Mouse (Mus musculus): Measurements from ENCODE around the gene Mrap2. TPM values are rescaled to one million over a fixed set of nuclear protein-coding genes. Genes with fewer than 3 reads are reported as not detected.

The Mrap2 gene
- polyA plus RNA-seq (2012; rRNA removed) (0.14 and 0.23 TPM in 2 replicates), polyA plus RNA-seq (2014; fragmentation: Nextera tagmentation; extraction: Ambion mirVana) (0.22 TPM in 1 of 2 replicates, not detected in the other)

DNA sequence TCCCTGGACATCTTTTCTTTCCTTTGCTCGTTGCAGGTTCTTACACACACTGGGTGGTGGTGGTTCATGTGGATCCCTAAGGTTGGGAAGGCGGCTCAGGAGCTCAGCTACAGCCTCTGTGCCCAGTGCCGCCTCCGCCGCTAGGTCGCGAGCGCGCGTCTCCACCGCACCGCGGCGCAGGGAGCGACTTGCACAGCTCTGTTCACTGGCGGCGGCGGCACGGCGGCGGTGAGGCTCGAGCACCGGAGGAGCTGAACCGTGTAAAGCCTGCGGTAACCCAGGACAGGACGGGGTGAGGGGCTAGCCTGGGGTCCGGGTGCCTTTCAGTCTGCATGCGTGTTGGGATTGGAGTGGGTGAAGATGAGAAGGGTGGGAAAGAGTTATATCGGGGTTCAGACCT, at the start of gene Mrap2:
Gene Mrap2, plus strand, starts transcription at position 201 of the 400 bp plus-strand sequence.
- ATAC-seq (ENCODE audit: low FRiP score, low read depth) (peak; percentile 57; the same call in 1 of the 2 replicates), DNase-seq (ENCODE audit: low spot score) (peak; percentile 9)
- peaks cover 3% of the 10 kb centered on the region; the same call in 1 of the 2 replicates for H3K4me1 ChIP-seq (ENCODE audit: control insufficient read depth, insufficient read depth, low read length)
- H3K9me3 ChIP-seq (ENCODE audit: control insufficient read depth, low read length), result no peaks in the 10 kb centered on the region
- 1% methylated on average over 29 of the region's 29 CpGs for WGBS
- H3K27ac ChIP-seq (replicated peaks; ENCODE audit: low read depth, low read length), result no peak within 1 kb of the TSS
- H3K27me3 ChIP-seq (ENCODE audit: control insufficient read depth, insufficient read depth, low read length), result peaks cover 26% of the 10 kb centered on the region
- H3K4me3 ChIP-seq (replicated peaks; ENCODE audit: low read length), result peak within 1 kb of the TSS; percentile 35
- no peaks in the 10 kb centered on the region for H3K36me3 ChIP-seq (ENCODE audit: control insufficient read depth, insufficient read depth, low read length)
- H3K4me2 ChIP-seq (replicated peaks; ENCODE audit: low read depth, low read length, severe bottlenecking), result peak within 1 kb of the TSS; percentile 48
- TF ChIP-seq POLR2A (IDR thresholded peaks at IDR 0.05; ENCODE audit: borderline replicate concordance, extremely low read depth, insufficient read depth, insufficient read length), result no peak
- peak within 1 kb of the TSS; percentile 25; the same call in 1 of the 2 replicates for H3K9ac ChIP-seq (ENCODE audit: low read depth, low read length, severe bottlenecking)

DNA sequence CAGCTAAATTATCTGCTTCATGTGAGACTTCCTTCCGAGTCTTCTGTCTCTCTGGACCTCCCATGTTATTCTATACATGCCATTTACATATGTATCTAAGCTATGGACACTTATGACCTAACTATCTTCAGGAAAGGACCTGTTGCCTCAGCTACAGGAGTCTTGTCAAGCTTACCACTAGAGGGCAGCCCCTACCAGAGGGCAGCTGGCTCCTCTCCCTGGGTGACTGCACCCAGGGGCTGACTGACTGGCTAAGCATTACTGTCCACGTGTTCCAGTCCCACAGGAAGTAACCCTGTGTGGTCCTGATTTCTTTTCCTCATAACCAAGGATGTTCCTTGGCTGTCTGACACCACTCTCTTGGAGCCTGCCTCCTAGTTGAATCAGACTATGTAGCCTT, 46.1 kb upstream of the Mrap2 start:
- H3K4me3 ChIP-seq (replicated peaks; ENCODE audit: low read length), result no peak overlapping the region
- no peaks in the 10 kb centered on the region for H3K4me1 ChIP-seq (ENCODE audit: control insufficient read depth, insufficient read depth, low read length)
- no peak for TF ChIP-seq POLR2A (IDR thresholded peaks at IDR 0.05; ENCODE audit: borderline replicate concordance, extremely low read depth, insufficient read depth, insufficient read length)
- DNase-seq (ENCODE audit: low spot score) (no peak), ATAC-seq (ENCODE audit: low FRiP score, low read depth) (no peak)
- no peak overlapping the region for H3K4me2 ChIP-seq (replicated peaks; ENCODE audit: low read depth, low read length, severe bottlenecking)
- no peaks in the 10 kb centered on the region for H3K9me3 ChIP-seq (ENCODE audit: control insufficient read depth, low read length)
- no peak overlapping the region for H3K9ac ChIP-seq (ENCODE audit: low read depth, low read length, severe bottlenecking)
- H3K36me3 ChIP-seq (ENCODE audit: control insufficient read depth, insufficient read depth, low read length), result no peaks in the 10 kb centered on the region
- H3K27me3 ChIP-seq (ENCODE audit: control insufficient read depth, insufficient read depth, low read length), result no peaks in the 10 kb centered on the region
- H3K27ac ChIP-seq (replicated peaks; ENCODE audit: low read depth, low read length), result no peak overlapping the region
- WGBS, result 61% methylated on average over 2 of the region's 2 CpGs

DNA sequence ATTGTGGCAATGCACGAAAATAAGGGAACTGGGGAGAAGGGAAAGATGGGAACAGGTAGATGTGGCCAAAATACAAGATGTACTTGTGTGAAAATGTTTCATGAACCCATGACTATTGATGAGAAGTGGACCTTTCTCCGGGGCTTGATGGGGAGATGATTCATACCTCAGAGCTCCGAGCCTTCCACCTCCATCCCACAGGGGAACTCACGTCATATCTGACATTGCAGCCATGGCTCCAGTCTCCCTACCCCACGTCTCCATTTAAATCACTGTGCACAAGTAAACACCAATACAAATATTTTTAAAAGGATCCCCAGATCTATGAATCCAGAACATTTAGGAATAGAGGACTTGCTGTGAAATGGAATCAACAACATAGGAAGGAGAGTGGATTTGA, 29.1 kb upstream of the Mrap2 start:
- Histone ChIP-seq H3K9me3 (ENCODE audit: control insufficient read depth, low read length) (no peaks in the 10 kb centered on the region), H3K36me3 (ENCODE audit: control insufficient read depth, insufficient read depth, low read length) (no peaks in the 10 kb centered on the region), H3K27ac (replicated peaks; ENCODE audit: low read depth, low read length) (no peak overlapping the region), H3K9ac (ENCODE audit: low read depth, low read length, severe bottlenecking) (no peak overlapping the region), H3K27me3 (ENCODE audit: control insufficient read depth, insufficient read depth, low read length) (no peaks in the 10 kb centered on the region), H3K4me3 (replicated peaks; ENCODE audit: low read length) (no peak overlapping the region), H3K4me1 (ENCODE audit: control insufficient read depth, insufficient read depth, low read length) (no peaks in the 10 kb centered on the region), H3K4me2 (replicated peaks; ENCODE audit: low read depth, low read length, severe bottlenecking) (no peak overlapping the region)
- 76% methylated on average over 5 of the region's 5 CpGs for WGBS
- DNase-seq (ENCODE audit: low spot score) (no peak), ATAC-seq (ENCODE audit: low FRiP score, low read depth) (no peak)
- TF ChIP-seq POLR2A (IDR thresholded peaks at IDR 0.05; ENCODE audit: borderline replicate concordance, extremely low read depth, insufficient read depth, insufficient read length), result no peak

DNA sequence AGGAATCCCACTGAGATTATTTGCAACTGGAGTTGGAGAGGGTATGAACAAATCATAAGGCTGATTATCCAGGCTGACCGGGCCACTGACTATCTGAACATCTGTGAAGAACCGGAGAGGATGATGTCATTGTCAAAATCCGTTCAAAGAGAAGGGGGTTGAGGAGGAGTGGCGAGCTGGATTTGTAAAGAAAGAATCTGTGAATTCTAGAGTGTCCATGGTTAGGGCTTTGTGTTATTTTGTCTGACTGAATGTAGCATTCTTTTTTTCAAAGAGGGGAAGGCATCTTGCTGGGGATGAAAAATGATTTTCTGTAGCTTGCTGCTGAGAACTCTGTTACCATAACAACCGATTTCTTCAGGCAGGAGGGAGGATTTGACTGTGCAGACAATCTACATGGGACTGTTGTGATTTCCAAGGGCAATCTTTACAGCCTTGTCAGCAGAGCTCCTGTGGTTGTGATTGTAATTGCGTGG, 28.6 kb upstream of the Mrap2 start:
- Histone ChIP-seq H3K4me3 (replicated peaks; ENCODE audit: low read length) (no peak overlapping the region), H3K9ac (ENCODE audit: low read depth, low read length, severe bottlenecking) (no peak overlapping the region), H3K4me2 (replicated peaks; ENCODE audit: low read depth, low read length, severe bottlenecking) (no peak overlapping the region), H3K27ac (replicated peaks; ENCODE audit: low read depth, low read length) (no peak overlapping the region), H3K27me3 (ENCODE audit: control insufficient read depth, insufficient read depth, low read length) (no peaks in the 10 kb centered on the region), H3K9me3 (ENCODE audit: control insufficient read depth, low read length) (no peaks in the 10 kb centered on the region), H3K4me1 (ENCODE audit: control insufficient read depth, insufficient read depth, low read length) (no peaks in the 10 kb centered on the region), H3K36me3 (ENCODE audit: control insufficient read depth, insufficient read depth, low read length) (no peaks in the 10 kb centered on the region)
- DNase-seq (ENCODE audit: low spot score) (no peak), ATAC-seq (ENCODE audit: low FRiP score, low read depth) (no peak)
- 66% methylated on average over 6 of the region's 6 CpGs for WGBS
- no peak for TF ChIP-seq POLR2A (IDR thresholded peaks at IDR 0.05; ENCODE audit: borderline replicate concordance, extremely low read depth, insufficient read depth, insufficient read length)

DNA sequence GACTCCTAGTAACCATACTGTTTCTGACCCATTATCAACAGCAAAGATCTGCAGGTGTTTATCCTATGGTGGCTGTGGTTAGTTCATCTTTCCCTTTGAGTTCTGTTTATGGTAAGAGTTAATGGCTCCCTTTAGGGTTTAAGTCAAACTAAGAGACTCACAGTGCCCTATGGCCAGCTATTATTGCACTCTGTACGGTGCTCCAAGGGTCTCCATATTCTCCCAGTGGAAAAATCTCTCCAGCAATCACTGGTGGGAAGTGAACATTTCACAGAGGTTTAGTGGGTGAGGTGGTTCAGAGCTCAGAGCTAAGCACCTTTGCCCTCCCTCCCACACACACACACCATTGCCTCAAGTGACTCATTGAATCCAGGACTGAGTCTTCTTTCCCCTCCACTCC, 28.1 kb upstream of the Mrap2 start:
- H3K27me3 ChIP-seq (ENCODE audit: control insufficient read depth, insufficient read depth, low read length), result no peaks in the 10 kb centered on the region
- DNase-seq (ENCODE audit: low spot score) (no peak), ATAC-seq (ENCODE audit: low FRiP score, low read depth) (no peak)
- no peaks in the 10 kb centered on the region for H3K36me3 ChIP-seq (ENCODE audit: control insufficient read depth, insufficient read depth, low read length)
- H3K9me3 ChIP-seq (ENCODE audit: control insufficient read depth, low read length), result no peaks in the 10 kb centered on the region
- H3K9ac ChIP-seq (ENCODE audit: low read depth, low read length, severe bottlenecking), result no peak overlapping the region
- no peak overlapping the region for H3K4me2 ChIP-seq (replicated peaks; ENCODE audit: low read depth, low read length, severe bottlenecking)
- WGBS, result 52% methylated on average over 1 of the region's 1 CpGs
- no peaks in the 10 kb centered on the region for H3K4me1 ChIP-seq (ENCODE audit: control insufficient read depth, insufficient read depth, low read length)
- H3K4me3 ChIP-seq (replicated peaks; ENCODE audit: low read length), result no peak overlapping the region
- TF ChIP-seq POLR2A (IDR thresholded peaks at IDR 0.05; ENCODE audit: borderline replicate concordance, extremely low read depth, insufficient read depth, insufficient read length), result no peak
- no peak overlapping the region for H3K27ac ChIP-seq (replicated peaks; ENCODE audit: low read depth, low read length)

Data from limb, embryonic 14.5 days (tissue).